Mouse (Mus musculus): ENCODE results near the gene Wnt5a.

GRCm38 (mm10) chr14:28517631-28518560 is 13.3 kb downstream of the Wnt5a start:
- TF ChIP-seq CTCF (IDR thresholded peaks at IDR 0.05) (no peak), EP300 (IDR thresholded peaks at IDR 0.05) (no peak)
